Mouse (Mus musculus): Measurements from ENCODE around the gene Fgfr2. TPM values are rescaled to one million over a fixed set of nuclear protein-coding genes. Genes with fewer than 3 reads are reported as not detected.

Gene Fgfr2
- polyA plus RNA-seq, 1 experiment from 2014 or later, result 24.9 TPM

- no peaks in the 10 kb centered on the region for H3K9me3 ChIP-seq (replicated peaks; ENCODE audit: control insufficient read depth, low read length)
- H3K9ac ChIP-seq (ENCODE audit: low read depth, low read length), result no peak overlapping the region
- H3K4me2 ChIP-seq, result no peak overlapping the region
- H3K27ac ChIP-seq (ENCODE audit: low read depth, low read length), result no peak overlapping the region
- H3K4me3 ChIP-seq (ENCODE audit: low read depth, low read length), result no peak overlapping the region
- H3K36me3 ChIP-seq (ENCODE audit: control insufficient read depth, insufficient read depth, low read length), result no peaks in the 10 kb centered on the region
- H3K4me1 ChIP-seq (ENCODE audit: control insufficient read depth, insufficient read depth, low read length), result no peaks in the 10 kb centered on the region
- WGBS (ENCODE audit: insufficient replicate concordance), result 32% methylated on average over 7 of the region's 7 CpGs
- ATAC-seq (replicated peaks; ENCODE audit: insufficient number of reproducible peaks, low FRiP score, low TSS enrichment), result no peak
- H3K27me3 ChIP-seq (ENCODE audit: control insufficient read depth, insufficient read depth, low read length), result no peaks in the 10 kb centered on the region
Measured at GRCm38 (mm10) chr7:132197817-132198475, 925.2 kb downstream of the Fgfr2 start.

- no peak overlapping the region for H3K27ac ChIP-seq (ENCODE audit: low read depth, low read length)
- no peaks in the 10 kb centered on the region for H3K27me3 ChIP-seq (ENCODE audit: control insufficient read depth, insufficient read depth, low read length)
- no peaks in the 10 kb centered on the region for H3K36me3 ChIP-seq (ENCODE audit: control insufficient read depth, insufficient read depth, low read length)
- no peaks in the 10 kb centered on the region for H3K9me3 ChIP-seq (replicated peaks; ENCODE audit: control insufficient read depth, low read length)
- no peak overlapping the region for H3K9ac ChIP-seq (ENCODE audit: low read depth, low read length)
- 74% methylated on average over 1 of the region's 1 CpGs for WGBS (ENCODE audit: insufficient replicate concordance)
- H3K4me1 ChIP-seq (ENCODE audit: control insufficient read depth, insufficient read depth, low read length), result no peaks in the 10 kb centered on the region
- H3K4me2 ChIP-seq, result no peak overlapping the region
- ATAC-seq (replicated peaks; ENCODE audit: insufficient number of reproducible peaks, low FRiP score, low TSS enrichment), result no peak
- H3K4me3 ChIP-seq (ENCODE audit: low read depth, low read length), result no peak overlapping the region
Measured at GRCm38 (mm10) chr7:132196581-132196980, 926.6 kb downstream of the Fgfr2 start.

DNA sequence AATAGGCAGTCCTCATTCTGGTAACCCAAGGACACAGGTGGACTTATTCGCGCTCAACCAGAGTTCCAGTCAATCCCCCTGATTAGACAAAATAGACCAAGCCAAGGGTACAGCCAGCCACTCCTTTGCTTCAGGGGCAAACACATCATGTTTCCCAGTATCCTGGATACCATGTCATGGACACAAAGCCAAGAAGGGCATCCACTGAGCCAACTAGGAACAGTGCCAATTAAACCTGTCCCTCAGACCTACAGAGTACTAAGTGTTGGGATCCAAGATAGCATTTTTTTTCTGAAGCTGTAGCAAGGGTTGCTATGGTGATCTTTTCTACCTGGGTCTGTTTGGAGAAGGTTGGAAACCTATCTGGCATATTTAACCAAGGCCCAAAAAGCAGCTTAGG, 929.5 kb downstream of the Fgfr2 start:
- Histone ChIP-seq H3K4me1 (ENCODE audit: control insufficient read depth, insufficient read depth, low read length) (no peaks in the 10 kb centered on the region), H3K27me3 (ENCODE audit: control insufficient read depth, insufficient read depth, low read length) (no peaks in the 10 kb centered on the region), H3K4me2 (no peak overlapping the region), H3K4me3 (ENCODE audit: low read depth, low read length) (no peak overlapping the region), H3K27ac (ENCODE audit: low read depth, low read length) (no peak overlapping the region), H3K9ac (ENCODE audit: low read depth, low read length) (no peak overlapping the region), H3K36me3 (ENCODE audit: control insufficient read depth, insufficient read depth, low read length) (no peaks in the 10 kb centered on the region), H3K9me3 (replicated peaks; ENCODE audit: control insufficient read depth, low read length) (no peaks in the 10 kb centered on the region)
- 92% methylated on average over 2 of the region's 2 CpGs for WGBS (ENCODE audit: insufficient replicate concordance)
- no peak for ATAC-seq (replicated peaks; ENCODE audit: insufficient number of reproducible peaks, low FRiP score, low TSS enrichment)

DNA sequence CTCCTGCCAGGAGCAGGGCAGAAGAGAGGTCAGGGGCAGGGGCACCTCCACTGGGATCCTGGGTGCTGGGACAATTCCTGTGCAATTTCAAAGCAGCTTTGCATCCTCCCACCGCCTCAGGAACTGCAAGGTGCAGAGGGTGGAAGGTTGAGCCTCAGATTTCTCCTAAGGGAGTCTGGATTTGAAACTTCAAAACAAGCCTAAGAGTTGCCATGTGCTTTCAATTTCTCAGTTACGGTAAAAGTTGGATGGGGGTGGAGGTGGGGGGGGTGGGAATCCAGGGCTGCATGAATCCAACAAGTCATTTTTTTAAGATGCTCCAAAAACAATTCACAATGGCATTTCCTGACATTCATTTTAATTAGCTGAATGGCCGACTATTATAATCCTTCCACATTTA, 935.7 kb downstream of the Fgfr2 start:
- Histone ChIP-seq H3K9ac (ENCODE audit: low read depth, low read length) (no peak overlapping the region), H3K4me3 (ENCODE audit: low read depth, low read length) (no peak overlapping the region), H3K9me3 (replicated peaks; ENCODE audit: control insufficient read depth, low read length) (no peaks in the 10 kb centered on the region), H3K27ac (ENCODE audit: low read depth, low read length) (no peak overlapping the region), H3K27me3 (ENCODE audit: control insufficient read depth, insufficient read depth, low read length) (no peaks in the 10 kb centered on the region), H3K4me2 (no peak overlapping the region), H3K4me1 (ENCODE audit: control insufficient read depth, insufficient read depth, low read length) (no peaks in the 10 kb centered on the region), H3K36me3 (ENCODE audit: control insufficient read depth, insufficient read depth, low read length) (no peaks in the 10 kb centered on the region)
- ATAC-seq (replicated peaks; ENCODE audit: insufficient number of reproducible peaks, low FRiP score, low TSS enrichment), result no peak
- 53% methylated on average over 3 of the region's 3 CpGs for WGBS (ENCODE audit: insufficient replicate concordance)

DNA sequence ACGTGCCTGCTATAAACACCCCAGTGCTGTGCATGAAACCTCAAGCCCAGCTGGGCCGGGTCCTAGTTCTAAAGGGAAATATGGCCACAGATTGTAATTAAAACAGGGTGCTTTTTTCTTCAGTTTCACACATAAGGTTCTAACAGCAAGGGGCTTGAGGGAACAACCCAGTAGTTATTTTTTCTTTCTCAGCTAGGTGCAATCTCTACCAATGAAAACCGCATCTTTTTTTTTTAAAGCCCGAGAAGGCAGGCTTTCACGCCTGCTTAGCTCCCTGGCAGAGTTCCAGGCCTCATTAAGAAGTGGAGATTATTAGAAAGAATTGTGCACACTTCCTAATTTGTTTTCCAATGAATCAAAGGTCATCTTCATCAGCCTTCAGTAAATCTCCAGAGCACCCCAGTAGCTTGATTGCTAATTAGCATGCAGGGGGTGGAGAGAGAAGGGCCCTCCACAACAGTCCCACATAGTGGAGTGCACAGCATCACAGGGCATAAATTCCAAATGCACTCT, 939.2 kb downstream of the Fgfr2 start:
- Histone ChIP-seq H3K9ac (ENCODE audit: low read depth, low read length) (no peak overlapping the region), H3K36me3 (ENCODE audit: control insufficient read depth, insufficient read depth, low read length) (no peaks in the 10 kb centered on the region), H3K4me1 (ENCODE audit: control insufficient read depth, insufficient read depth, low read length) (no peaks in the 10 kb centered on the region), H3K4me2 (no peak overlapping the region), H3K4me3 (ENCODE audit: low read depth, low read length) (no peak overlapping the region), H3K27me3 (ENCODE audit: control insufficient read depth, insufficient read depth, low read length) (no peaks in the 10 kb centered on the region), H3K9me3 (replicated peaks; ENCODE audit: control insufficient read depth, low read length) (no peaks in the 10 kb centered on the region), H3K27ac (ENCODE audit: low read depth, low read length) (no peak overlapping the region)
- no peak for ATAC-seq (replicated peaks; ENCODE audit: insufficient number of reproducible peaks, low FRiP score, low TSS enrichment)
- WGBS (ENCODE audit: insufficient replicate concordance), result 72% methylated on average over 5 of the region's 5 CpGs

DNA sequence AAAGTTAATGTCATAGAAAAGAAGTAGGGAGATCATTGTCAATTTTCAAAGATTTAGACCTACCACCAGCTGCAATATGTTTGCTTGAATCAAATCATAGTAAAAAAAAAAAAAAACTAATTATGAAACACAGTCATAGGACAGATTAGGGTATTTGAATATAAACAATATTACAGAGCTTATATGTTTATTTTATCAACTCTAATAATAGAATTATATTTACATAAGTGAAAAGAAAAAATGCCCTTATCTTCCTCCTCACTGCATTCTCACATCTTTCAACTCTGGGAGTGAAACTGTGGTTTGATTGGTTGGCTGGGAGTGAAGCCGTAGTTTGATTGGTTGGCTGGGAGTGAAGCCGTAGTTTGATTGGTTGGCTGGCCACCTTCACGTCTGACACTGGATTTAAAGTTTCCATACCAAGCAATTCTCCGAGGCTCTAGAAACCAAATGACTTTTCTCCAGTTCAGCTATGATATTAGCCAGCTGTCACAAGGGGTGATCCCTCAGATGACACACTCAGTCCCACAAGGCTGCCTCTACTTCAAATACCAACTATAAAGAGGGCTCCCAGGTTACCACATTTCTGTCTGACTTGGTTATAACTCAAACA, 941.5 kb downstream of the Fgfr2 start:
- ATAC-seq (replicated peaks; ENCODE audit: insufficient number of reproducible peaks, low FRiP score, low TSS enrichment), result no peak

GRCm38 (mm10) chr7:132181042-132181441, 942.1 kb downstream of the Fgfr2 start:
- WGBS (ENCODE audit: insufficient replicate concordance), result 43% methylated on average over 3 of the region's 3 CpGs
- Histone ChIP-seq H3K27me3 (ENCODE audit: control insufficient read depth, insufficient read depth, low read length) (no peaks in the 10 kb centered on the region), H3K4me3 (ENCODE audit: low read depth, low read length) (no peak overlapping the region), H3K9ac (ENCODE audit: low read depth, low read length) (no peak overlapping the region), H3K27ac (ENCODE audit: low read depth, low read length) (no peak overlapping the region), H3K4me1 (ENCODE audit: control insufficient read depth, insufficient read depth, low read length) (no peaks in the 10 kb centered on the region), H3K4me2 (no peak overlapping the region), H3K9me3 (replicated peaks; ENCODE audit: control insufficient read depth, low read length) (no peaks in the 10 kb centered on the region), H3K36me3 (ENCODE audit: control insufficient read depth, insufficient read depth, low read length) (no peaks in the 10 kb centered on the region)
- ATAC-seq (replicated peaks; ENCODE audit: insufficient number of reproducible peaks, low FRiP score, low TSS enrichment), result no peak

More for the DNA sequence above, 941.5 kb downstream of the Fgfr2 start:
- no peaks in the 10 kb centered on the region for H3K4me1 ChIP-seq (ENCODE audit: control insufficient read depth, insufficient read depth, low read length)
- no peak overlapping the region for H3K9ac ChIP-seq (ENCODE audit: low read depth, low read length)
- no peak overlapping the region for H3K27ac ChIP-seq (ENCODE audit: low read depth, low read length)
- no peaks in the 10 kb centered on the region for H3K9me3 ChIP-seq (replicated peaks; ENCODE audit: control insufficient read depth, low read length)
- WGBS (ENCODE audit: insufficient replicate concordance), result 81% methylated on average over 4 of the region's 4 CpGs
- no peak overlapping the region for H3K4me3 ChIP-seq (ENCODE audit: low read depth, low read length)
- no peaks in the 10 kb centered on the region for H3K36me3 ChIP-seq (ENCODE audit: control insufficient read depth, insufficient read depth, low read length)
- no peak overlapping the region for H3K4me2 ChIP-seq
- H3K27me3 ChIP-seq (ENCODE audit: control insufficient read depth, insufficient read depth, low read length), result no peaks in the 10 kb centered on the region

GRCm38 (mm10) chr7:132179049-132179448, 944.1 kb downstream of the Fgfr2 start:
- 29% methylated on average over 1 of the region's 1 CpGs for WGBS (ENCODE audit: insufficient replicate concordance)
- H3K4me2 ChIP-seq, result no peak overlapping the region
- H3K36me3 ChIP-seq (ENCODE audit: control insufficient read depth, insufficient read depth, low read length), result no peaks in the 10 kb centered on the region
- ATAC-seq (replicated peaks; ENCODE audit: insufficient number of reproducible peaks, low FRiP score, low TSS enrichment), result no peak
- H3K27me3 ChIP-seq (ENCODE audit: control insufficient read depth, insufficient read depth, low read length), result no peaks in the 10 kb centered on the region
- H3K9me3 ChIP-seq (replicated peaks; ENCODE audit: control insufficient read depth, low read length), result no peaks in the 10 kb centered on the region
- H3K4me3 ChIP-seq (ENCODE audit: low read depth, low read length), result no peak overlapping the region
- H3K27ac ChIP-seq (ENCODE audit: low read depth, low read length), result no peak overlapping the region
- no peaks in the 10 kb centered on the region for H3K4me1 ChIP-seq (ENCODE audit: control insufficient read depth, insufficient read depth, low read length)
- no peak overlapping the region for H3K9ac ChIP-seq (ENCODE audit: low read depth, low read length)

- Histone ChIP-seq H3K9me3 (replicated peaks; ENCODE audit: control insufficient read depth, low read length) (no peaks in the 10 kb centered on the region), H3K9ac (ENCODE audit: low read depth, low read length) (no peak overlapping the region), H3K4me3 (ENCODE audit: low read depth, low read length) (no peak overlapping the region), H3K4me2 (no peak overlapping the region), H3K27me3 (ENCODE audit: control insufficient read depth, insufficient read depth, low read length) (no peaks in the 10 kb centered on the region), H3K27ac (ENCODE audit: low read depth, low read length) (no peak overlapping the region), H3K4me1 (ENCODE audit: control insufficient read depth, insufficient read depth, low read length) (no peaks in the 10 kb centered on the region), H3K36me3 (ENCODE audit: control insufficient read depth, insufficient read depth, low read length) (no peaks in the 10 kb centered on the region)
- 72% methylated on average over 5 of the region's 5 CpGs for WGBS (ENCODE audit: insufficient replicate concordance)
- ATAC-seq (replicated peaks; ENCODE audit: insufficient number of reproducible peaks, low FRiP score, low TSS enrichment), result no peak
Measured at GRCm38 (mm10) chr7:132174787-132175186, 948.4 kb downstream of the Fgfr2 start.

Measured in heart, embryonic 11.5 days (tissue).